Mouse (Mus musculus) heart, postnatal 0 days (tissue): ENCODE results near the gene Vac14.

ENCODE experiments used
- CTCF ChIP-seq: IDR thresholded peaks from 2 replicates; pipeline ENCODE4 v1.5.1; 2016; ENCODE audit warnings: antibody characterized with exemption, control low read depth, low read depth
- EP300 ChIP-seq: IDR thresholded peaks from 2 replicates; pipeline ENCODE4 v1.6.1; 2016; ENCODE audit warnings: antibody characterized with exemption, low read depth

DNA sequence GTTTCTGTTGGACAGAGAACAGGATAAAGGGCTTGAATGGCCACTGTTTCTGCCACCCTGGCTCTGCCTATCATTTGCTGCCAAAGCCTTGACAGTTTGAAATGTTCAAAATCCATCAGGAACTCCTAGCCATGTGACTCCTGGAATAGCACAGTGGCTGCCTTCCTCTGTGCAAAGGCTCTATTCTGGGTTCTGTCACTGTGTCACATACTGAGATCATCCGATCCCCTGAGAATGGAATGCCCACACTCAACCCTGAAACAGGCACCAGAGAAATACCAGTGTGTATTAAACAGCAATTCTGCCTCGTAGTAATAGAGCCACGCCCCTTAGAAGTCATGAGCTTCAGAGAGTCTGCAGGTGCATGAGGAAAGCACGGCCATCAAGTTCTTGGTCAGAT lies 33.5 kb downstream of the Vac14 start:
- TF ChIP-seq CTCF = no peak
- no peak for TF ChIP-seq EP300
